Mouse (Mus musculus) stomach, embryonic 15.5 days (tissue): Measurements from ENCODE around the gene Entpd1. TPM values are rescaled to one million over a fixed set of nuclear protein-coding genes. Genes with fewer than 3 reads are reported as not detected.

Source experiments
- ATAC-seq: fragments of 200-750 bp; cut with Nextera tagmentation; 2 replicates; pipeline ENCODE4 v1.8.0; 2017; ENCODE audit warnings: low read depth, moderate number of reproducible peaks, moderate TSS enrichment; ENCODE audit not compliant: insufficient read depth, low FRiP score
- H3K27ac ChIP-seq: fragments of 300-500 bp; sonication (generic); 2 replicates; pipeline ENCODE4 v1.5.1; 2015; ENCODE audit warnings: mild to moderate bottlenecking, inconsistent platforms
- H3K27me3 ChIP-seq: fragments of 300-500 bp; sonication (generic); replicated peaks from 2 replicates; pipeline ENCODE4 v1.6.1; 2015; ENCODE audit warnings: inconsistent platforms
- H3K36me3 ChIP-seq: fragments of 300-500 bp; sonication (generic); 2 replicates; pipeline ENCODE4 v1.6.1; 2015; ENCODE audit warnings: inconsistent platforms
- H3K4me1 ChIP-seq: fragments of 300-500 bp; sonication (generic); 2 replicates; pipeline ENCODE4 v1.6.1; 2015; ENCODE audit warnings: inconsistent platforms
- H3K4me2 ChIP-seq: fragments of 300-500 bp; sonication (generic); 2 replicates; pipeline ENCODE4 v1.6.1; 2015; ENCODE audit warnings: mild to moderate bottlenecking, inconsistent platforms
- H3K4me3 ChIP-seq: fragments of 300-500 bp; sonication (generic); replicated peaks from 2 replicates; pipeline ENCODE4 v1.5.1; 2015; ENCODE audit warnings: inconsistent platforms
- H3K9ac ChIP-seq: fragments of 300-500 bp; sonication (generic); 2 replicates; pipeline ENCODE4 v1.6.1; 2015; ENCODE audit warnings: inconsistent platforms
- H3K9me3 ChIP-seq: fragments of 300-500 bp; sonication (generic); 2 replicates; pipeline ENCODE4 v1.6.1; 2016; ENCODE audit warnings: inconsistent platforms
- WGBS: fragments of 180-500 bp; shearing (Covaris S2); methylation state at CpG from one replicate; pipeline ENCODE4 v1.1.7; 2015; 5-methylcytosine and 5-hydroxymethylcytosine counted together
- polyA plus RNA-seq: library from polyadenylated mRNA; unstranded; fragments of >200 nt; fragmentation: Nextera tagmentation; extraction: Ambion mirVana; gene quantifications from 2 replicates; pipeline ENCODE4 v1.2.1, GENCODE M21; 2015

Entpd1 gene
- polyA plus RNA-seq, 1 experiment from 2014 or later, result 10.9 TPM

DNA sequence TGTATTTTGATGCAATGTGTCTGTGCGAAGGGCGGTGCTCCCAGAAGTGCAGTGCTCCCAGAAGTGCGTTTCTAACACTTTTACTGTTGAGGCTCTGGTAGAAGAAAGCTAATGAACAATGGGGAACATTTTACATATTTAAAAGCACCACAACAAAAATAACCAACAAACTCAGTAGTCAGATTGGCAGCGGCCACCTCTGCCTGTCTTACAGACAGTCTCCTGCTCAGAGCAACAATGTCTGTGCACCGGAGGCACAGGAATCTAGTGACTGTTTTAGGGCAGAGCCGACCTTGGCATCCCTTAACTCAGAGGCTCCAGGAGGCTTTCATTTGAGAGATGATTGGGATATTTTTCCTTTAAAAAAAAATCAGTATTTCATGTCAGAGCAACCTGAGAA is 65.9 kb downstream of the Entpd1 start:
- Histone ChIP-seq H3K27me3 (no peaks in the 10 kb centered on the region), H3K36me3 (no peaks in the 10 kb centered on the region), H3K9ac (no peak overlapping the region), H3K4me2 (no peak overlapping the region), H3K9me3 (no peaks in the 10 kb centered on the region), H3K4me3 (no peak overlapping the region), H3K27ac (0 out of 2 replicates have a peak overlapping the region, but pooled peaks have one; percentile 13), H3K4me1 (no peaks in the 10 kb centered on the region)
- 76% methylated on average over 6 of the region's 6 CpGs for WGBS
- no peak for ATAC-seq

DNA sequence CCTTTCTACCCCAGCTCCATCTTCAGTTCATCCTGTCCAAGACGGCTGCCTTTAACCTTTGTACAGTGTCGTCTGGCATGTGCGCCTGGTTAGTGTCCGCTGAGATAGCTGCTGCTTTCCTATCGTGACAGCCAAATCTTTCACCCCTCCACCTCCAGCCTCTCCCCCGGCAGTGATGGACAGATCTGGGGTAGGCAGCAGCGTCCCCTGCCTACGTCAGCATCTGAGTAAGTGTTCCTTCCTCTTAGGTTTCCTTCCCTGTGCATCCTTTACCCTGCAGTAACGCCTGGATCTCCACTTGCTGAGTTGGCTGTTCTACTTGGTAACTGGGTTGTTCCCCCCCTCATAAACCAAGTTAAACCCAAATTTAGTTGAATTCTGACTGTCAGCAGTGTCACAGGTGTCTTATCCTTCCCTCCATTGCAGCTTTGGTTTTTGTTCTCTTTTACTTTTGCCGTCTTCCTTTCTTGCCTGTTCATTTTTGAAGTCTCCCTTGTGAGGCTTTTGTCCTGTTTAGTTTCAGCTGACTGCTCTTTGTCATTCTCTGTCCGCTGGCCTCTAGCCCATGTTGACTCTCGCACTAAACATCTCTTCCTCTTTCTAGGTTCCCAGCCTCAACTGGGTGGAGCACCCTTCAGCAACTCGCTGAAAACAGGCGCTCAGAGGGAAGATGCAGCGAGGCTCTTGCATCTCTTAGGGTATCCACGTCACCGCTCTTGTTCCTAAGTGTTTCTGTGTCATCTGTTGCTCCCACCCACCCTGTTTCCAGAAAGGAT is 66.6 kb downstream of the Entpd1 start:
- Histone ChIP-seq H3K27me3 (no peaks in the 10 kb centered on the region), H3K4me1 (no peaks in the 10 kb centered on the region), H3K36me3 (no peaks in the 10 kb centered on the region), H3K9ac (no peak overlapping the region), H3K27ac (peak overlapping the region; percentile 13; the same call in 1 of the 2 replicates), H3K4me2 (peak overlapping the region; percentile 32), H3K4me3 (no peak overlapping the region), H3K9me3 (no peaks in the 10 kb centered on the region)
- 34% methylated on average over 17 of the region's 17 CpGs for WGBS
- no peak; the same call in 1 of the 2 replicates for ATAC-seq

DNA sequence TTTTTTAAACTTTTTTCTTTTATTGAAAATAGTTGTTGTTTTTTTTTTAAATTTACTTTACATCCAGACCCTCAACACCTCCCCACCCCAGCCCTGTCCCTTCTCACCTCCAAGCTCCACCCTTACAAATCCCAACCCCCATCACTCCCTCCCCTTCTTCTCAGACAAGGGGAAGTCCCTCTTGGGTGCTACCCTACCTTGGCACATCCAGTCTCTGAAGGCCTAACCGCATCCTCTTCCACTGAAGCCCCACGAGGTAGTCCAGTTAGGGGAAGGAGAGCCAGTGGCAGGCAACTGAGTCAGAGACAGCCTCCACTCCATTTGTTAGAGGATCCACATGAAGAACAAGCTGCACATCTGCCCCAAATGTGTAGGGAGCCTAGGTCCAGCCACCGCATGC is 67.5 kb downstream of the Entpd1 start:
- 81% methylated on average over 3 of the region's 3 CpGs for WGBS
- H3K4me1 ChIP-seq, result no peaks in the 10 kb centered on the region
- ATAC-seq, result no peak
- no peaks in the 10 kb centered on the region for H3K36me3 ChIP-seq
- H3K4me3 ChIP-seq, result no peak overlapping the region
- no peaks in the 10 kb centered on the region for H3K27me3 ChIP-seq
- no peak overlapping the region for H3K27ac ChIP-seq
- H3K4me2 ChIP-seq, result no peak overlapping the region
- no peak overlapping the region for H3K9ac ChIP-seq
- no peaks in the 10 kb centered on the region for H3K9me3 ChIP-seq

- no peak for ATAC-seq
- Histone ChIP-seq H3K36me3 (no peaks in the 10 kb centered on the region), H3K9me3 (no peaks in the 10 kb centered on the region), H3K27ac (no peak overlapping the region), H3K9ac (no peak overlapping the region), H3K4me2 (no peak overlapping the region), H3K27me3 (no peaks in the 10 kb centered on the region), H3K4me1 (no peaks in the 10 kb centered on the region), H3K4me3 (no peak overlapping the region)
- 82% methylated on average over 1 of the region's 1 CpGs for WGBS
Observed at GRCm38 (mm10) chr19:40684124-40684523, 72.0 kb downstream of the Entpd1 start.

- 81% methylated on average over 7 of the region's 7 CpGs for WGBS
- no peaks in the 10 kb centered on the region for H3K9me3 ChIP-seq
- no peak overlapping the region for H3K9ac ChIP-seq
- H3K36me3 ChIP-seq, result no peaks in the 10 kb centered on the region
- no peaks in the 10 kb centered on the region for H3K27me3 ChIP-seq
- no peak for ATAC-seq
- H3K27ac ChIP-seq, result no peak overlapping the region; the same call in 1 of the 2 replicates
- no peaks in the 10 kb centered on the region for H3K4me1 ChIP-seq
- no peak overlapping the region for H3K4me3 ChIP-seq
- no peak overlapping the region for H3K4me2 ChIP-seq
Observed at GRCm38 (mm10) chr19:40684566-40684965, 72.4 kb downstream of the Entpd1 start.

- Histone ChIP-seq H3K4me2 (no peak overlapping the region), H3K4me3 (no peak overlapping the region), H3K27ac (no peak overlapping the region), H3K4me1 (no peaks in the 10 kb centered on the region), H3K9ac (no peak overlapping the region), H3K27me3 (no peaks in the 10 kb centered on the region), H3K9me3 (no peaks in the 10 kb centered on the region), H3K36me3 (no peaks in the 10 kb centered on the region)
- WGBS, result 68% methylated on average over 4 of the region's 4 CpGs
- ATAC-seq, result no peak
Observed at GRCm38 (mm10) chr19:40687291-40687927, 75.2 kb downstream of the Entpd1 start.

GRCm38 (mm10) chr19:40693201-40693600 is 81.0 kb downstream of the Entpd1 start:
- Histone ChIP-seq H3K9ac (no peak overlapping the region), H3K36me3 (no peaks in the 10 kb centered on the region), H3K27me3 (no peaks in the 10 kb centered on the region), H3K4me1 (no peaks in the 10 kb centered on the region), H3K4me3 (no peak overlapping the region), H3K27ac (no peak overlapping the region), H3K4me2 (no peak overlapping the region), H3K9me3 (no peaks in the 10 kb centered on the region)
- ATAC-seq, result no peak
- WGBS, result 72% methylated on average over 7 of the region's 7 CpGs

DNA sequence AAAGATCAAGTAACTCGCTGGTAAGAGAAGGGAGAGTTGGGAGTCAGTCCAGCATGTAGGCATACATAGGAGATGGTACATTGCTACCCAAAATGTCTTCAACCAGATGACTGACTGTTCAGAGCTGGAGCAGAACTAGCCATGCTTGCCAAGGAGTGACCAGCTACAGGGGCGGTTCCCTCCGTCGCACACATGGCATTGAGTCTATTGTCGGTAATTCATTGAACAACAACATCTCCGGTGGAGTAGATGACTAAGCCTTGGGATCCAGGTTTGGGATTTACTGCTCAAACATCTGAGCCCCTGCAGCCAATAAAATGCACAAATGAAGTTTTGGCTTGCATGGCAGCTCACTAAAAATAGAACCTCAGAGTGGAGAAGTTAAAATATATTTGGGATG is 84.0 kb downstream of the Entpd1 start:
- H3K27ac ChIP-seq, result no peak overlapping the region
- H3K4me3 ChIP-seq, result no peak overlapping the region
- H3K36me3 ChIP-seq, result no peaks in the 10 kb centered on the region
- ATAC-seq, result no peak
- no peaks in the 10 kb centered on the region for H3K4me1 ChIP-seq
- WGBS, result 83% methylated on average over 6 of the region's 6 CpGs
- H3K9me3 ChIP-seq, result no peaks in the 10 kb centered on the region
- no peak overlapping the region for H3K9ac ChIP-seq
- H3K27me3 ChIP-seq, result no peaks in the 10 kb centered on the region
- H3K4me2 ChIP-seq, result no peak overlapping the region

DNA sequence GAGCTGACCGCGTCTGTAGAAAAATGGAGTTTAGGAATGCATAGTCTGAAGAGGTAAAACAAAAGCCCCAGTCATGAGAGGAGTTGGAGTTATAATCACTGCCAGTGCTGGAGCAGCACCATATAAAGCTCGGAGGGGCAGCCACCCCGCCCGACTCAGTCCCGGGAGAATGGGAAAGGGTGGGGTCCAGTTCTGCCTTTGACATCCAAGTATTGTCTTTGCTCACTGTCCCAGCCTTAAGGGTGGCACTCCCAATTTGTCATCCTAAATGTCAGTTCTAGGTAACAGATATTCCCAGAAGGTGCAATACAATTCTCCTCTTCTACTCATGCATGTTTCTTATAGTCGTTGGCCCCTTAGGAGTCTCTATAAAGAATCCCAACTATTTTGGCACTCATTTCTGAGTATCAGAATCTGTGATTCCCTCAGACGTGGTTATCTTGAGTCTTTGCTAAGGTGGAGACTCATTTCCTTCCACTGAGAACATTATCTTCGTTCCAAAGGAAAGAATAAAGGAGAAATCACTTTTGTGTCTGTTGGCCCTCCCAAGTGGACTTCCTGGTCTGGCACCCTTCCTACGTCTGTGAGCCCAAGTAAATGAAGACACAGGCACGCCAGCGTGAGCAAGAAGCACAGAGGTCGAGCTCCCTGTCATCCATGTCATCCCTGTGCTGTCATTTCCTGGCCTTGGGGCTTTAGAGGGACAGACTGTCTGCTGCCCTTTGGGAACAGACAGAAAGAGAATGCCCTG is 86.1 kb downstream of the Entpd1 start:
- Histone ChIP-seq H3K9me3 (no peaks in the 10 kb centered on the region), H3K4me3 (no peak overlapping the region), H3K4me1 (peaks cover 4% of the 10 kb centered on the region), H3K27me3 (no peaks in the 10 kb centered on the region), H3K9ac (no peak overlapping the region), H3K27ac (no peak overlapping the region), H3K4me2 (no peak overlapping the region), H3K36me3 (no peaks in the 10 kb centered on the region)
- WGBS, result 72% methylated on average over 13 of the region's 13 CpGs
- no peak for ATAC-seq

DNA sequence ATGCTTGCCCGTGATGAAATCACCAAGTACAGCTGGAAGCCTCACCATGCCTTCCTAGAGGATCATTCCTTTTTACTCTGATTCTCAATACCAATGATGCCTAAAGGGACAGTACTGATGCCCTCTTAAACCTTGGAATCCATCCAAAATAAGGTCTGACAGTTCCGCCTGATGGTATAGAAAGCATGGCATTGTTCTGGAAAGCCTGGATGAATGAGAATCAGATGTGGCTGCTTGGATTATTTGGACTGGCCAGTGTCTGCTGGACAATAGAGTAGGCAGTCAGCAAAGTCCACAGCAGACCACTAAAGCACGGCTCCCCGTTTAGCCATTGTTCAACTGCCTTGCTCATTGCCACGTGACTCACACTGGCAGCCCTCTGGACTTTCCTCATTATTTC is 87.7 kb downstream of the Entpd1 start:
- Histone ChIP-seq H3K4me1 (peaks cover 4% of the 10 kb centered on the region), H3K9me3 (no peaks in the 10 kb centered on the region), H3K27ac (no peak overlapping the region), H3K9ac (no peak overlapping the region), H3K36me3 (no peaks in the 10 kb centered on the region), H3K27me3 (no peaks in the 10 kb centered on the region), H3K4me2 (no peak overlapping the region), H3K4me3 (no peak overlapping the region)
- WGBS, result 77% methylated on average over 5 of the region's 5 CpGs
- ATAC-seq, result no peak

DNA sequence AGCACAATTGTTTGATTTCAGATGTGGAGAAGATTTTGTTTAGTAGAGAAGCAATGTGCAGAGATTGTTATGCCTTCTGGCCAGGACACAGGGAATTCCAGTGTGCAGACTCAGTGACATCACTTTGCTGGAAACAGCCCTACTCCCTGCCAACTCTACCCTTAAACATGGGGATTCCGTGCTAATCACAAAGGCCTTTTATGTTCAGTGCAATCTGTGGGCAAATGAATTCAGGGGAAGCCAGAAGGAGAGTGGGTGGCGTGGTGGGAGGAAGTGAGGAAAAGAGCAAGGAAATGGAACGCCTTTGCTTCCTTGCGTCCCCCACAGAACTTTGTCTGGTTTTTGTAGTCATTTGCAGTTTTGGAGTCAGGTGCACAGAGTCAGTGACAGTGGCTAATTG is 90.2 kb downstream of the Entpd1 start:
- H3K4me2 ChIP-seq, result no peak overlapping the region
- no peak overlapping the region for H3K27ac ChIP-seq
- H3K9ac ChIP-seq, result no peak overlapping the region
- H3K4me1 ChIP-seq, result peaks cover 4% of the 10 kb centered on the region
- no peaks in the 10 kb centered on the region for H3K9me3 ChIP-seq
- no peak for ATAC-seq
- H3K27me3 ChIP-seq, result no peaks in the 10 kb centered on the region
- WGBS, result 57% methylated on average over 4 of the region's 4 CpGs
- no peak overlapping the region for H3K4me3 ChIP-seq
- H3K36me3 ChIP-seq, result no peaks in the 10 kb centered on the region
